37 mouse cellular contexts compared by ENCODE assay signal in genomic region chr10:95669872-95670271, GRCm38 (mm10). TPM values are rescaled to one million over a fixed set of nuclear protein-coding genes. Genes with fewer than 3 reads are reported as not detected.
"Had no signal": no experiment of that assay in that cellular context is flagged by ENCODE, and none has a peak within 500 bp of the region (broad histone marks: within the 10 kb centered on the region; RNA-seq: fewer than 3 reads in every experiment).

No protein-coding gene starts in this region.

- H3K4me1 ChIP-seq: heart, embryonic 15.5 days; hindbrain, embryonic 13.5 days; intestine, embryonic 15.5 days; limb, embryonic 12.5 days had no signal

- H3K9ac ChIP-seq: heart, embryonic 13.5 days; heart, embryonic 15.5 days; hindbrain, embryonic 13.5 days; intestine, embryonic 15.5 days; limb, embryonic 12.5 days; liver, embryonic 13.5 days had no signal

- H3K4me2 ChIP-seq: heart, embryonic 11.5 days; heart, embryonic 13.5 days; heart, embryonic 15.5 days; hindbrain, embryonic 13.5 days; intestine, embryonic 15.5 days; limb, embryonic 12.5 days; liver, embryonic 11.5 days; liver, embryonic 13.5 days had no signal

- H3K36me3 ChIP-seq: heart, embryonic 13.5 days; heart, embryonic 15.5 days; hindbrain, embryonic 13.5 days; intestine, embryonic 15.5 days; limb, embryonic 10.5 days; limb, embryonic 12.5 days; liver, embryonic 13.5 days had no signal

- DNase-seq: gastrocnemius, adult 2 months; gastrocnemius, postnatal 10 days; gastrocnemius, postnatal 25 days; heart, adult 18-20 months; heart, postnatal 14 days; heart, postnatal 36 days; kidney, adult 18-20 months; kidney, adult 8-10 months; kidney, postnatal 10 days; kidney, postnatal 25 days; kidney, postnatal 4 days; liver; liver, embryonic 13.5 days had no signal

- H3K27me3 ChIP-seq: heart, embryonic 13.5 days; heart, embryonic 15.5 days; hindbrain, embryonic 13.5 days; intestine, embryonic 15.5 days; limb, embryonic 12.5 days had no signal

- ATAC-seq: hindbrain, embryonic 16.5 days; inflammation-experienced regulatory T-cells, adult 6 months; intestine, embryonic 15.5 days; intestine, postnatal 0 days had no signal

- H3K27ac ChIP-seq: heart, embryonic 13.5 days; heart, embryonic 15.5 days; hindbrain, embryonic 13.5 days; intestine, embryonic 15.5 days; layer of hippocampus, adult 2 months; left cerebral cortex, adult 2 months; limb, embryonic 10.5 days; limb, embryonic 12.5 days; liver, embryonic 13.5 days had no signal

- H3K9me3 ChIP-seq: heart, embryonic 13.5 days; heart, embryonic 15.5 days; intestine, embryonic 15.5 days; limb, embryonic 10.5 days; limb, embryonic 12.5 days; liver, embryonic 13.5 days had no signal

- H3K4me3 ChIP-seq: gastrocnemius, adult 2 months; heart, embryonic 13.5 days; heart, embryonic 15.5 days; hindbrain, embryonic 13.5 days; intestine, embryonic 15.5 days; layer of hippocampus, adult 2 months; left cerebral cortex, adult 2 months; limb, embryonic 10.5 days; limb, embryonic 12.5 days; liver, embryonic 13.5 days had no signal

RNA-seq across cellular contexts. Expression of gene Anapc15-ps, which starts 3.4 kb away (rescaled TPM):
- total RNA-seq: gastrocnemius, adult 2 months; gastrocnemius, postnatal 10 days; gastrocnemius, postnatal 25 days; gastrocnemius, postnatal 4 days; heart, adult 18-20 months; heart, postnatal 14 days; heart, postnatal 36 days; hematopoietic stem cell, adult 5-6 weeks; layer of hippocampus, adult 2 months; layer of hippocampus, postnatal 10 days; layer of hippocampus, postnatal 25 days; left cerebral cortex, adult 2 months; left cerebral cortex, postnatal 14 days; left cerebral cortex, postnatal 36 days had no signal
- polyA plus RNA-seq: heart, embryonic 11.5 days; heart, embryonic 13.5 days; heart, embryonic 15.5 days; heart, postnatal 0 days; hindbrain, embryonic 11.5 days; hindbrain, embryonic 13.5 days; inflammation-experienced regulatory T-cells, adult 6 months; intestine, embryonic 15.5 days; intestine, postnatal 0 days; kidney, embryonic 14.5 days; kidney, embryonic 16.5 days; limb, embryonic 10.5 days; limb, embryonic 12.5 days; limb, embryonic 14.5 days; liver, embryonic 11.5 days; liver, embryonic 13.5 days had no signal
